Mouse (Mus musculus) NIH3T3 (cell line): Measurements from ENCODE around the gene Brip1.
A peak's percentile ranks its signal among the peaks of the same experiment; 100 is the strongest.
"Not testable (repeated sequence)": the region's sequence is repeated elsewhere in the genome, so short reads cannot be mapped to it uniquely, and the experiment has no call there.

ENCODE experiments used
- DNase-seq: peaks from one replicate; pipeline ENCODE4 v3.0.0-alpha.2; 2012; ENCODE audit warnings: low read depth

Brip1 gene

GRCm38 (mm10) chr11:86201037-86201786, at the start of gene Brip1:
Gene Brip1, minus strand, starts transcription at chr11:86201193.
- DNase-seq: peak; percentile 97

GRCm38 (mm10) chr11:86232446-86232845, 31.5 kb upstream of the Brip1 start:
- DNase-seq: no peak

- no peak for DNase-seq
Observed at GRCm38 (mm10) chr11:86231781-86232350, 30.9 kb upstream of the Brip1 start.

GRCm38 (mm10) chr11:86226646-86227180, 25.7 kb upstream of the Brip1 start:
- no peak for DNase-seq

GRCm38 (mm10) chr11:86225761-86226160, 24.8 kb upstream of the Brip1 start:
- no peak for DNase-seq

GRCm38 (mm10) chr11:86211803-86212202, 10.8 kb upstream of the Brip1 start:
- DNase-seq: no peak

GRCm38 (mm10) chr11:86209123-86209522, 8.1 kb upstream of the Brip1 start:
- no peak for DNase-seq

GRCm38 (mm10) chr11:86205876-86206275, 4.9 kb upstream of the Brip1 start:
- DNase-seq: no peak

GRCm38 (mm10) chr11:86205031-86205430, 4.0 kb upstream of the Brip1 start:
- no peak for DNase-seq

- DNase-seq: peak; percentile 62
Observed at GRCm38 (mm10) chr11:86201901-86202675, 1.1 kb upstream of the Brip1 start.

GRCm38 (mm10) chr11:86200460-86201021, 452 bp downstream of the Brip1 start:
- no peak for DNase-seq

GRCm38 (mm10) chr11:86199733-86200132, 1.3 kb downstream of the Brip1 start:
- DNase-seq: no peak

GRCm38 (mm10) chr11:86185224-86185623, 15.8 kb downstream of the Brip1 start:
- DNase-seq: not testable (repeated sequence)

- DNase-seq: no peak
Observed at GRCm38 (mm10) chr11:86175833-86176232, 25.2 kb downstream of the Brip1 start.

- peak; percentile 87 for DNase-seq
Observed at GRCm38 (mm10) chr11:86174173-86174572, 26.8 kb downstream of the Brip1 start.

- DNase-seq: no peak
Observed at GRCm38 (mm10) chr11:86170743-86171142, 30.2 kb downstream of the Brip1 start.

- DNase-seq: no peak
Observed at GRCm38 (mm10) chr11:86160251-86160650, 40.7 kb downstream of the Brip1 start.

- peak; percentile 39 for DNase-seq
Observed at GRCm38 (mm10) chr11:86158950-86159349, 42.0 kb downstream of the Brip1 start.

GRCm38 (mm10) chr11:86155638-86156037, 45.4 kb downstream of the Brip1 start:
- DNase-seq: no peak

GRCm38 (mm10) chr11:86131324-86131723, 69.7 kb downstream of the Brip1 start:
- DNase-seq: no peak

- DNase-seq: no peak
Observed at GRCm38 (mm10) chr11:86117078-86117869, 83.7 kb downstream of the Brip1 start.
